Mouse (Mus musculus) stomach, embryonic 15.5 days (tissue): Measurements from ENCODE around the gene Fasn. TPM values are rescaled to one million over a fixed set of nuclear protein-coding genes. Genes with fewer than 3 reads are reported as not detected.

Experiments used
- ATAC-seq: fragments of 200-750 bp; cut with Nextera tagmentation; 2 replicates; pipeline ENCODE4 v1.8.0; 2017; ENCODE audit warnings: low read depth, moderate number of reproducible peaks, moderate TSS enrichment; ENCODE audit not compliant: insufficient read depth, low FRiP score
- H3K27ac ChIP-seq: fragments of 300-500 bp; sonication (generic); 2 replicates; pipeline ENCODE4 v1.5.1; 2015; ENCODE audit warnings: mild to moderate bottlenecking, inconsistent platforms
- H3K27me3 ChIP-seq: fragments of 300-500 bp; sonication (generic); replicated peaks from 2 replicates; pipeline ENCODE4 v1.6.1; 2015; ENCODE audit warnings: inconsistent platforms
- H3K36me3 ChIP-seq: fragments of 300-500 bp; sonication (generic); 2 replicates; pipeline ENCODE4 v1.6.1; 2015; ENCODE audit warnings: inconsistent platforms
- H3K4me1 ChIP-seq: fragments of 300-500 bp; sonication (generic); 2 replicates; pipeline ENCODE4 v1.6.1; 2015; ENCODE audit warnings: inconsistent platforms
- H3K4me2 ChIP-seq: fragments of 300-500 bp; sonication (generic); 2 replicates; pipeline ENCODE4 v1.6.1; 2015; ENCODE audit warnings: mild to moderate bottlenecking, inconsistent platforms
- H3K4me3 ChIP-seq: fragments of 300-500 bp; sonication (generic); replicated peaks from 2 replicates; pipeline ENCODE4 v1.5.1; 2015; ENCODE audit warnings: inconsistent platforms
- H3K9ac ChIP-seq: fragments of 300-500 bp; sonication (generic); 2 replicates; pipeline ENCODE4 v1.6.1; 2015; ENCODE audit warnings: inconsistent platforms
- H3K9me3 ChIP-seq: fragments of 300-500 bp; sonication (generic); 2 replicates; pipeline ENCODE4 v1.6.1; 2016; ENCODE audit warnings: inconsistent platforms
- WGBS: fragments of 180-500 bp; shearing (Covaris S2); methylation state at CpG from one replicate; pipeline ENCODE4 v1.1.7; 2015; 5-methylcytosine and 5-hydroxymethylcytosine counted together
- polyA plus RNA-seq: library from polyadenylated mRNA; unstranded; fragments of >200 nt; fragmentation: Nextera tagmentation; extraction: Ambion mirVana; gene quantifications from 2 replicates; pipeline ENCODE4 v1.2.1, GENCODE M21; 2015

Gene Fasn
- polyA plus RNA-seq, 1 experiment from 2014 or later: 45.9 TPM

DNA sequence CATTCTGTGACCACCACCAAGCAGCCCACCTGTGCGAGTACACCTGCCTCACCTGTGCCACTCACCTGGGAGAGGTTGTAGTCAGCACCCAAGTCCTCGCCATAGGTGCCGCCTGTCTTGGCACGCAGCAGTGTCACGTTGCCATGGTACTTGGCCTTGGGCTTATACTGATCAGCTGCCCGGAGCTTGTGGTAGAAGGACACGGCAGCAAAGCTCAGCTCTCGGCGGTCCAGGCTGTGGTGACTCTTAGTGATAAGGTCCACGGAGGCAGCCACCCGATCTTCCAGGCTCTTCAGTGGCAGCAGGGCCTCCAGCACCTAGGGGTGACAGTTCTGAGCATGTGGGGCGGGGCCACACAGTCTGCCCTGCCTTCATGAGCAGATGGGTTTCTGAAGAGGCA lies 16.3 kb downstream of the Fasn start:
- Histone ChIP-seq H3K27me3 (no peaks in the 10 kb centered on the region), H3K27ac (no peak overlapping the region), H3K4me2 (no peak overlapping the region), H3K36me3 (peaks cover 81% of the 10 kb centered on the region), H3K9ac (no peak overlapping the region), H3K4me3 (no peak overlapping the region), H3K4me1 (no peaks in the 10 kb centered on the region), H3K9me3 (no peaks in the 10 kb centered on the region)
- no peak for ATAC-seq
- 92% methylated on average over 12 of the region's 12 CpGs for WGBS

DNA sequence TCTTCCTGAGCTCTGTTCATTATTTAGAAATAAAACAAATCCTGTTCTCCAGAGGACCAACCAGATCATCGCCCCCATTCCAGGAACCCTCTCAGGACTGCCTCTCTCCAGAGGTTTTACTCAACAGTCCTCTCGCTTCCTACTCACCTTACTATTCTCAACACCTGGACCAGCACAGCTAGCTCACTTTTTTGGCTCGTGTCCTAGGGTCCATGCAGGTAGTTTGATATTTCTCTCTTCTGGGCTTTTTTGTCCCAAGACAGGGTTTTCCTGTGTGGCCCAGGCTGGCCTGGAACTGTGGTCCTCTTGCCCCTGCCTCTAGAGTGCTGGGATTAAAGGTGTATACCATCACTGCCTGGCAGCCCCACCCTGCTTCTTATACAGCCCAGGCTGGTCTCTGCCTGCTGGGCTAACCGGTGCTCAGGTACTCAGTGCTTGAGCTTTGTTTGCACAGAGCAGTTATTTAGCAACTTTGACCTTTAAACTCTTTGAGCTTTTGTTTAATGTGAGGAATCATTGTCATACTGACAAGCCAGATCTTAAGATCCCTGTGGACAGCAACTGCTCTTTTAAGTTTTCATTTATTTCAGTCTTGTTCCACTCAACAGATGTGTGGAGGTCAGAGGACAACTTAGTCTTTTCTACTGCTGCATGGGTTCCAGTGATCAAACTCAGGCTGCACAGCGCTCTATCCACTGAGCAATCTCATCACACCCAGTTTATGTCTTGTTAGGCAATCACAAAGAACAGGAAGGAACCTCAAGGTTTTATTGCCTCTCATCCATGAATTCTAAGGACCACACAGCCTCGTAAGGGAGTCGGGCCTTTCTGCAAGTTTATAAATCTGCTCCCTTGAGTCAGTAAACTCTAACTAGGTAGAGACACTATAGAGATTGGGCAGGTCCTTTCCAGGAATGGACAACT lies 18.7 kb downstream of the Fasn start:
- no peaks in the 10 kb centered on the region for H3K9me3 ChIP-seq
- ATAC-seq: no peak
- H3K36me3 ChIP-seq: peaks cover 57% of the 10 kb centered on the region
- no peak overlapping the region for H3K4me2 ChIP-seq
- 79% methylated on average over 7 of the region's 7 CpGs for WGBS
- no peak overlapping the region for H3K9ac ChIP-seq
- H3K27me3 ChIP-seq: no peaks in the 10 kb centered on the region
- H3K27ac ChIP-seq: no peak overlapping the region
- no peaks in the 10 kb centered on the region for H3K4me1 ChIP-seq
- H3K4me3 ChIP-seq: no peak overlapping the region

DNA sequence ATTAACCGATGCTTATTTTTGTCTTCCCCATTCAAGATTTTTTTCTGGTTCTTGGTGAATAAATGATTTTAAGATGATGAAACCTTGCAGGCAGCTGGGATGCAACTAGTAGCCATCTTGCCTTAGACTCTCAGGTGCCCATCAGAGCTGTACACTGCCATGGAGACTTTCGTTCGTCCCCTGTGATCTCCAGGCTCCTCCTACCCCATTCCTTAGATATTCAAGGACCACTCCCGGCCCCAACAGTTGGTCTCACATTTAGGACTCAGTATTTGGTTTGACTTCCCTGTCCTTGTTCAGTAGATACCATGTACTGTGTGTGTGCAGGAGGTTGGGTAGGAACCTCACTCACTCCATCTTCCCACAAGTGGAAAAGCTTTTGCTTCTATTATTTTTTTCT lies 19.6 kb downstream of the Fasn start:
- no peaks in the 10 kb centered on the region for H3K9me3 ChIP-seq
- no peak for ATAC-seq
- peaks cover 5% of the 10 kb centered on the region for H3K4me1 ChIP-seq
- H3K4me3 ChIP-seq: no peak overlapping the region
- H3K27me3 ChIP-seq: no peaks in the 10 kb centered on the region
- 63% methylated on average over 4 of the region's 4 CpGs for WGBS
- no peak overlapping the region for H3K4me2 ChIP-seq
- peaks cover 48% of the 10 kb centered on the region for H3K36me3 ChIP-seq
- H3K27ac ChIP-seq: no peak overlapping the region
- H3K9ac ChIP-seq: no peak overlapping the region

DNA sequence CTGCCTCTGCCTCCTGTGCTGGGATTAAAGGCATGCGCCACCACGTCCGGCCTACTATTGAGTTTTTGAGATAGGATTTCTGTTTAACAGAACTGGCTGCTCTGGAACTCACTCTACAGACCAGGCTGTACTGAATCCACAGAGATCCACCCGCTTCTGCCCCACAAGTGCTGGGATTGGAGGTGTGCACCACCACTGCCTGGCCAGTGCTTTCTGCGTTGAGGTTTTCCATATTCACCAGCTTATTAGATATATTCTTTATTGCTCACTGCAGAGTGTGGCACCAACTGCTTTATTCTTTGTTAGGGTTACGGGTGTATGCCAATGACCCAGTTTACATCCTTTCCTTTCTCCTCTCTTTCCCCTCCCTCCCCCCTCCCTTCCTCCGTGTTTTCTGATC lies 20.1 kb downstream of the Fasn start:
- Histone ChIP-seq H3K27me3 (no peaks in the 10 kb centered on the region), H3K9ac (no peak overlapping the region), H3K36me3 (peaks cover 44% of the 10 kb centered on the region), H3K27ac (no peak overlapping the region), H3K4me1 (peaks cover 6% of the 10 kb centered on the region), H3K9me3 (no peaks in the 10 kb centered on the region), H3K4me3 (no peak overlapping the region), H3K4me2 (no peak overlapping the region)
- no peak for ATAC-seq
- 77% methylated on average over 7 of the region's 7 CpGs for WGBS

DNA sequence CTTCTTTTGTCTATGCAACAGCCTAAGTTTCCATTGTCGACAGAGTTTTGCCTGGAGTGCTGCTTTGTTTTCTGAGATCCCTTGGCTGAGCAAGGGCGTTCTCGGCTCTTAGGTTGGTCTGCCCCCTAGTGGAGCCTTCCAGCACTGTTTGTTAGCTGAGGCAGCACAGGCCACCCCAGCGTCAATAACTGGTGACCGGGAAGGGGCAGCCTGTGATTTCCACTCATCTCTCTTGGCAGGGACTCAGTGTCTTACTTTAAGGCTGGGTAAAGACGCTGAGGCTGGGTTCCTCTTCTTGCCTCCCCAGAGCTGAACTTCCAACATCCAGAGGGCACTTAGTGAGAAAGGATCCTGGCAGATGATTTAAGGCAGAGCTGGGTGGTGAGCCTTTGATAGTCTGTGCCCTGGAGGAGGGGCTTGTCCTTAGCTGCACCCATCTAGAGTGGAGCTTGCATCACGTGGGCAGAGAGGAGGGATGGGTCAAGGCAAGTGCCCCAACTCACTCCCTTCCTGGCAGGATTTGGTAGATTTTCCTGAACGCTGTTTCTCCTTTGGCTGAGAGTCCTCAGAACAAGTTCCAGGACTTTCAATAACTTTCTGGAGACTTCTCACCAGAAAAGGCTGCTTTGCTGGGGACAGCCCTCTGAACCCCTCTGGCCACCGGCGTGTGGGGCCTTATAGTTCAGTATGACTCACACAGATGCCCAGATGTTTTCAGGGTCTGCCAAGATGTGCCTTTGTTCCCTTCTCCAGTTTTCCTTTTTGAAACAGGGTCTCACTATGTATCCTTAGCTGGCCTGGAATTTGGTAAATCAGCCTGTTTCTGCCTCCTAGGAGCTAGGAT lies 24.1 kb downstream of the Fasn start:
- 0 out of 2 replicates have a peak overlapping the region, but pooled peaks have one; percentile 20 for H3K4me2 ChIP-seq
- WGBS: 10% methylated on average over 10 of the region's 10 CpGs

DNA sequence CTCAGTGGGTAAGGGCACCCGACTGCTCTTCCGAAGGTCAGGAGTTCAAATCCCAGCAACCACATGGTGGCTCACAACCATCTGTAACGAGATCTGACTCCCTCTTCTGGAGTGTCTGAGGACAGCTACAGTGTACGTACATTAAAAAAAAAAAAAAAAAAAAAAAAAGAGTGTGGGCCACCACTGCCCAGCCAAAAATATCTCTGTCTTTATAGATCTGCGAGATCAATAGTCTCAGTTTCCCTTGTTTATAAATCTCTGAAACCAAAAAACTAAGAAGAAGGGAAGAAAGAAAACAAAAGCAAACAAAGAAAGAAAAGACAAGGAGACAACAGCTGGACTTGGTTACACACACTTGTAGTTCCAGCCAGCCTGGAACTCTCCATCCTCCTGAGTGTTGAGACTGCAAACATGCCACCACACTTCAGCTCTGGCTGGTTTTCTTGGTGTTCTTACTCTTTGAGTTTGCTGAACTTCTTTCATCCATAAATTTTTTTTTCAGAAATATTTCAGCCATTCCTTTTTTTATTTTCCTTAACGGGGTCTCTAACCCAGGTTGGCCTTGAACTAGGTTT lies 24.9 kb downstream of the Fasn start:
- Histone ChIP-seq H3K27me3 (no peaks in the 10 kb centered on the region), H3K9me3 (no peaks in the 10 kb centered on the region), H3K4me2 (no peak overlapping the region), H3K4me1 (peaks cover 18% of the 10 kb centered on the region), H3K27ac (no peak overlapping the region), H3K36me3 (peaks cover 2% of the 10 kb centered on the region), H3K4me3 (no peak overlapping the region), H3K9ac (no peak overlapping the region)
- WGBS: 63% methylated on average over 6 of the region's 6 CpGs
- ATAC-seq: no peak

More for the DNA sequence above, 24.1 kb downstream of the Fasn start:
- ATAC-seq: peak; percentile 56; the same call in 1 of the 2 replicates
- Histone ChIP-seq H3K27me3 (no peaks in the 10 kb centered on the region), H3K4me1 (peaks cover 11% of the 10 kb centered on the region), H3K27ac (no peak overlapping the region), H3K36me3 (0 out of 2 replicates have a peak, but pooled peaks cover 5% of the 10 kb centered on the region), H3K4me3 (no peak overlapping the region), H3K9ac (no peak overlapping the region), H3K9me3 (no peaks in the 10 kb centered on the region)

DNA sequence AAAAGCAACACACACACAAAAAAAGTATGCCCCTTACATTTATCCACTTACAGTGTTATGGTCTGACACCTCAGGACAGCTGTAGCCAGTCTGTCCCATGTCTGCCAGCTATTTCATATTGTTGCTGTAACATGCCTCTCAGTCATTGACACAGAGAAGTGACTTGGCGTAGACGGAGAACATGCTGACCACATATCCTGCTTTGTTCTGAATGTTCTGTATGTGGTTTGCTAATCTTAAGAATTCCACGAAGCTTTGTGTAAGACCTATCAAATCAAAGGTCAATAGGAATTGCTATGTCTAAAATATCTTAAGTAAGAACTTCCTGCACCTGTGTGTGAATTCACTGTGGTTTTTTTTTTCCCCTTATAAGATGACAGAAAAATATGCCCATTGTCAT lies 26.1 kb downstream of the Fasn start:
- WGBS: 81% methylated on average over 3 of the region's 3 CpGs
- Histone ChIP-seq H3K4me3 (no peak overlapping the region), H3K9ac (no peak overlapping the region), H3K36me3 (peaks cover 11% of the 10 kb centered on the region), H3K9me3 (no peaks in the 10 kb centered on the region), H3K4me2 (no peak overlapping the region), H3K27me3 (no peaks in the 10 kb centered on the region), H3K4me1 (peaks cover 18% of the 10 kb centered on the region), H3K27ac (no peak overlapping the region)
- no peak for ATAC-seq

DNA sequence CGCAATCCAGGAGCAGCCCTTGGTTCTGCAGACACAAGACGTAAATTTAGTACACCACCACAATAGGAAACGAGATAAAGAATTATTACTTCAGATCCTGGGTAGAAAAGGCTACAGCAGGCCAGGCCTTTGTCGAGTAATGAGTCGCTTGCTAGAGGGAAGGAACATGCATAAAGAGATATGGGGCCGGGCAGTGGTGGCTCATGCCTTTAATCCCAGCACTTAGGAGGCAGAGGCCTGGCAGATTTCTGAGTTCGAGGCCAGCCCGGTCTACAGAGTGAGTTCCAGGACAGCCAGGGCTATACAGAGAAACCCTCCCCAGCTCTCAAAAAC lies 27.8 kb downstream of the Fasn start:
- no peak for ATAC-seq
- Histone ChIP-seq H3K36me3 (peaks cover 25% of the 10 kb centered on the region), H3K9ac (no peak overlapping the region)

DNA sequence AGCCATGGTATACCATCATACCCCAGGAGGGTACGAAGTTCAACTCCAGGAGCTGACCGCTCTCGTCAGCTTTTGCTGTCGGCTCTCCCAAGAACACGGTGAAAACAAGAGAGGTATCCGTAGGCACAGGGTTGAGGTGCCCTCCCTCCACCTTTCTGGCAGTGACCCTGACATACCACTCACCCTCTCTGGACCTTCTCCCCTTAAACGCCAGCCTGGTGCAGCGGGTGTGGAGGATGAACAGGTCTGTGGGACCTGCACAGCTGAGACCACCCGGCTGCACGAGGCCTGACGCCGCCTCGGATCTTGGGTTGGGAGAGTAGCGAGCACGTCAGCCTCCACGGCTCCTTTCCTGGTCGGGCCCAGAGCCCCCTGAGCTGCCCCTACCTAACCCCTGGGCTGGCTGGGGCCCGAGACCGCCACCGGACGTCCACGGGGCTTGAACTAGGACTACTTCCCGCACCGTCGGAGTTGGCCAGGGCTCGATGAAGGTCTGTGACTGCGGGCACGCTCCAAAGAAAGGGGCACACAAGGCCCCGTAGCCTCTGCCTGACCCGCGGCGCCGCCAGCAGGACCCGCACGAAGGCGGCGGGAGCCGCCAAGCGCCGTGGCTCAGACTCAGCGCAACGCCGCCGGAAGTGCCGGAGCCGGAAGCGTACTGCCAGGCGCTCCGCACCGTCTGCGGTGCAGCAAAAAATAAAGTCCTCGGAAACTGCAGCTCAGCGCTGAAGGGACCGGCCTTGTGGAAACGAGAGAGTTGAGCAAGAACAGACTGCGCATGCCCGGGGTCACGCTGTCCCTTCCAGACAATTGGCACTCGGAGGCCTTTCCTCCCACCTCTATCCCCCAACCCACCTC lies 28.4 kb downstream of the Fasn start, which contains the start of gene Dus1l:
Gene Dus1l (minus strand): TSS at position 648 of the 858 bp plus-strand sequence.
- peak; percentile 84 for ATAC-seq
- Histone ChIP-seq H3K27me3 (no peaks in the 10 kb centered on the region), H3K9me3 (no peaks in the 10 kb centered on the region), H3K27ac (peak within 1 kb of the TSS; percentile 53; the same call in 1 of the 2 replicates), H3K4me3 (peak within 1 kb of the TSS; percentile 93), H3K4me2 (peak within 1 kb of the TSS; percentile 90), H3K4me1 (peaks cover 18% of the 10 kb centered on the region), H3K9ac (peak within 1 kb of the TSS; percentile 92), H3K36me3 (peaks cover 31% of the 10 kb centered on the region)
- WGBS: 1% methylated on average over 59 of the region's 59 CpGs

More for the DNA sequence above, 27.8 kb downstream of the Fasn start:
- no peaks in the 10 kb centered on the region for H3K27me3 ChIP-seq
- H3K4me3 ChIP-seq: peak overlapping the region; percentile 93
- WGBS: 29% methylated on average over 8 of the region's 8 CpGs
- peak overlapping the region; percentile 53; the same call in 1 of the 2 replicates for H3K27ac ChIP-seq
- peaks cover 18% of the 10 kb centered on the region for H3K4me1 ChIP-seq
- H3K4me2 ChIP-seq: peak overlapping the region; percentile 90
- H3K9me3 ChIP-seq: no peaks in the 10 kb centered on the region

DNA sequence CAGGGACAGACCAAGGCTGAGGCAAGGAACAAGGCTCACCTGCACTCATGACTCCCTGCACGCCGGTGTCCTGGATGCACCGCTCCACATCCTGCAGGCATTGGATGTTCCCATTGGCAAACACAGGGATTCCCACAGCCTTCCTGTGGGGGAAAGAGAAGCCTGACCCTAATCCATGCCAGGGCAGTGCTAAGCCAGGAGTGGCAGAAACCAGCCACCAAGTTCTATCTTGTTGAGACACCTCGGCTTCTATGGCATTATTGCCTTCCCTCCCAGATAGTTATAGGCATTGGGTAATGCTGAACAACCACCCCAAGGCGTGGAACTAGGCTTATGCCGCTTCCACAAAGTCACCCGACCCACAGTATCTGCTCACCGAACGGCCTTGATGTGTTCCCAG lies 31.7 kb downstream of the Fasn start:
- H3K4me3 ChIP-seq: no peak overlapping the region
- no peak overlapping the region for H3K9ac ChIP-seq
- H3K4me1 ChIP-seq: peaks cover 12% of the 10 kb centered on the region
- WGBS: 95% methylated on average over 9 of the region's 9 CpGs
- H3K36me3 ChIP-seq: peaks cover 52% of the 10 kb centered on the region
- H3K27me3 ChIP-seq: no peaks in the 10 kb centered on the region
- H3K4me2 ChIP-seq: no peak overlapping the region
- no peak for ATAC-seq
- H3K9me3 ChIP-seq: no peaks in the 10 kb centered on the region
- H3K27ac ChIP-seq: no peak overlapping the region

DNA sequence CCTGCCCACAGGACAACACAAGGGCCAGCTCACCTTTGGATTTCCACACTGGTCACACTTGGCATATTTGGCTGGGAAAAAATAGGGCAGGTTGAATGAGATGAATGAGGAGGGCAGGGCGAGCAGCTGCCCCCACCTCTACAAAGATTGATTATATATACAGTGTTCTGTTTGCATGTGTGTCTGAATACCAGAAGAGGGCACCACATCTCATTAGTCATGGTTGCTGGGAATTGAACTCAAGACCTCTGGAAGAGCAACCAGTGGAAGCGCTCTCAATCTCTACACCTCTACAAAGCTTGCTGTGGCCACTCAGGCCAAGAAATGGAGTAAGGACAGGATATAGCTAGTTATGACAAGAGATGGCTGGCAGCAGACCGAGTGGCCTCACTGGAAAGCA lies 34.5 kb downstream of the Fasn start:
- Histone ChIP-seq H3K27ac (no peak overlapping the region), H3K27me3 (no peaks in the 10 kb centered on the region), H3K4me3 (no peak overlapping the region), H3K9ac (no peak overlapping the region), H3K36me3 (peaks cover 60% of the 10 kb centered on the region), H3K4me1 (peaks cover 14% of the 10 kb centered on the region), H3K9me3 (no peaks in the 10 kb centered on the region), H3K4me2 (no peak overlapping the region)
- WGBS: 79% methylated on average over 3 of the region's 3 CpGs
- ATAC-seq: no peak
